Mouse (Mus musculus): ENCODE measurements around the gene Sart3.

- TF ChIP-seq CTCF (conservative IDR thresholded peaks at IDR 0.05; ENCODE audit: insufficient read depth, insufficient read length, low read depth, low read length) (no peak), POLR2A (IDR thresholded peaks at IDR 0.05; ENCODE audit: low read depth, low read length) (no peak)
These were observed 16.8 kb downstream of the Sart3 start for GRCm38 (mm10) chr5:113755347-113756030.

Data from kidney, adult 2 months (tissue).